Mouse (Mus musculus) retina, postnatal 1 day (tissue): ENCODE measurements around the gene Cpa2.
A peak's percentile ranks its signal among the peaks of the same experiment; 100 is the strongest.

Experiments used
- DNase-seq: peaks from one replicate; pipeline ENCODE4 v3.0.0-alpha.2; 2012

The Cpa2 gene

GRCm38 (mm10) chr6:30549231-30549761, 7.9 kb downstream of the Cpa2 start:
- peak; percentile 37 for DNase-seq

GRCm38 (mm10) chr6:30550496-30551192, 9.3 kb downstream of the Cpa2 start:
- peak; percentile 27 for DNase-seq

GRCm38 (mm10) chr6:30551193-30551515, 9.8 kb downstream of the Cpa2 start:
- peak; percentile 50 for DNase-seq

GRCm38 (mm10) chr6:30551644-30552580, 10.5 kb downstream of the Cpa2 start:
- DNase-seq: peak; percentile 86

- peak; percentile 14 for DNase-seq
Observed at GRCm38 (mm10) chr6:30552628-30553027, 11.2 kb downstream of the Cpa2 start.

- DNase-seq: no peak
Observed at GRCm38 (mm10) chr6:30553381-30554010, 12.1 kb downstream of the Cpa2 start.

- DNase-seq: no peak
Observed at GRCm38 (mm10) chr6:30554092-30554491, 12.7 kb downstream of the Cpa2 start.

GRCm38 (mm10) chr6:30554621-30555170, 13.3 kb downstream of the Cpa2 start:
- no peak for DNase-seq

GRCm38 (mm10) chr6:30556080-30556479, 14.7 kb downstream of the Cpa2 start:
- DNase-seq: no peak

GRCm38 (mm10) chr6:30559726-30560125, 18.3 kb downstream of the Cpa2 start:
- DNase-seq: no peak

GRCm38 (mm10) chr6:30562132-30562531, 20.8 kb downstream of the Cpa2 start:
- DNase-seq: no peak

GRCm38 (mm10) chr6:30563575-30563974, 22.2 kb downstream of the Cpa2 start:
- no peak for DNase-seq

- DNase-seq: no peak
Observed at GRCm38 (mm10) chr6:30564051-30564450, 22.7 kb downstream of the Cpa2 start.

- no peak for DNase-seq
Observed at GRCm38 (mm10) chr6:30568069-30568468, 26.7 kb downstream of the Cpa2 start, which contains the start of gene Cpa4. Cpa4 (plus strand) TSS chr6:30568369.

GRCm38 (mm10) chr6:30569331-30569730, 27.9 kb downstream of the Cpa2 start:
- no peak for DNase-seq

- no peak for DNase-seq
Observed at GRCm38 (mm10) chr6:30570012-30570411, 28.6 kb downstream of the Cpa2 start.

- DNase-seq: peak; percentile 79
Observed at GRCm38 (mm10) chr6:30572456-30573311, 31.3 kb downstream of the Cpa2 start.

- no peak for DNase-seq
Observed at GRCm38 (mm10) chr6:30573380-30573779, 32.0 kb downstream of the Cpa2 start.

GRCm38 (mm10) chr6:30574945-30575344, 33.6 kb downstream of the Cpa2 start:
- DNase-seq: no peak

GRCm38 (mm10) chr6:30576477-30577203, 35.3 kb downstream of the Cpa2 start:
- no peak for DNase-seq
